Mouse (Mus musculus): ENCODE data around the gene Ccz1. TPM values are rescaled to one million over a fixed set of nuclear protein-coding genes. Genes with fewer than 3 reads are reported as not detected.
A peak's percentile ranks its signal among the peaks of the same experiment; 100 is the strongest.

Gene Ccz1
- polyA plus RNA-seq, 1 experiment from 2014 or later = 33.4 TPM

DNA sequence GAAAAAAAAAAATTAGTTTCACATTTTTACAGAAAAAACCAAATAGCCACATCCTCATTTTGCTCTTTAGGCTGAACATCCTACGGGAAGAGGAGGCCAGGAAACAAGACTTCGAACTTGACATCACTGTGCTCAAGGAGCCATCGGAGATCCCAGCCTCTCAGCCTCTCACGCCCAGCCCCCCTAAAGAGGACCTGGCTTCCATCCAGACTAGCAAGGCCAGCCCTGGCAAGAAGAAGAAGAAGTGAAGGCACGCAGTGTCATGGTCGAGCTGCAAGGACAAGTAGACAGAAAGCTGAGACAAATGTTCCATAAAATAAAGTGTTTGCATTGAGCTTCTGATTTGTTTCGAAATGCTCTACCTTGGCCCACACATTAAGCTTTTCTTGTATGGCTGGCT lies 29.3 kb downstream of the Ccz1 start:
- no peak overlapping the region for H3K9ac ChIP-seq (ENCODE audit: low read depth, low read length)
- H3K4me2 ChIP-seq (ENCODE audit: low read depth, low read length) = no peak overlapping the region
- no peak overlapping the region for H3K4me3 ChIP-seq (ENCODE audit: low read depth, low read length)
- no peaks in the 10 kb centered on the region for H3K27me3 ChIP-seq (ENCODE audit: control insufficient read depth, insufficient read depth, low read depth, low read length)
- no peak overlapping the region for H3K27ac ChIP-seq (ENCODE audit: low read length)
- peaks cover 25% of the 10 kb centered on the region for H3K36me3 ChIP-seq (ENCODE audit: control insufficient read depth, insufficient read depth)
- 83% methylated on average over 7 of the region's 7 CpGs for WGBS (ENCODE audit: insufficient replicate concordance)
- H3K9me3 ChIP-seq (replicated peaks; ENCODE audit: control insufficient read depth, low read length) = no peaks in the 10 kb centered on the region
- no peak for ATAC-seq (ENCODE audit: low read depth)
- H3K4me1 ChIP-seq (ENCODE audit: control insufficient read depth, low read depth, low read length) = no peaks in the 10 kb centered on the region

GRCm38 (mm10) chr5:143982361-143982760 lies 32.3 kb downstream of the Ccz1 start:
- Histone ChIP-seq H3K4me2 (ENCODE audit: low read depth, low read length) (no peak overlapping the region), H3K9ac (ENCODE audit: low read depth, low read length) (no peak overlapping the region), H3K9me3 (replicated peaks; ENCODE audit: control insufficient read depth, low read length) (no peaks in the 10 kb centered on the region), H3K36me3 (ENCODE audit: control insufficient read depth, insufficient read depth) (peaks cover 3% of the 10 kb centered on the region; the same call in 1 of the 2 replicates), H3K27ac (ENCODE audit: low read length) (no peak overlapping the region), H3K27me3 (ENCODE audit: control insufficient read depth, insufficient read depth, low read depth, low read length) (no peaks in the 10 kb centered on the region), H3K4me3 (ENCODE audit: low read depth, low read length) (no peak overlapping the region), H3K4me1 (ENCODE audit: control insufficient read depth, low read depth, low read length) (peaks cover 4% of the 10 kb centered on the region)
- ATAC-seq (ENCODE audit: low read depth) = no peak
- WGBS (ENCODE audit: insufficient replicate concordance) = 62% methylated on average over 2 of the region's 2 CpGs

- H3K27me3 ChIP-seq (ENCODE audit: control insufficient read depth, insufficient read depth, low read depth, low read length) = no peaks in the 10 kb centered on the region
- H3K4me3 ChIP-seq (ENCODE audit: low read depth, low read length) = no peak overlapping the region
- H3K9ac ChIP-seq (ENCODE audit: low read depth, low read length) = no peak overlapping the region
- H3K36me3 ChIP-seq (ENCODE audit: control insufficient read depth, insufficient read depth) = no peaks in the 10 kb centered on the region
- no peak for ATAC-seq (ENCODE audit: low read depth)
- 57% methylated on average over 9 of the region's 9 CpGs for WGBS (ENCODE audit: insufficient replicate concordance)
- H3K4me1 ChIP-seq (ENCODE audit: control insufficient read depth, low read depth, low read length) = peaks cover 19% of the 10 kb centered on the region
- no peak overlapping the region for H3K27ac ChIP-seq (ENCODE audit: low read length)
- H3K9me3 ChIP-seq (replicated peaks; ENCODE audit: control insufficient read depth, low read length) = no peaks in the 10 kb centered on the region
- no peak overlapping the region for H3K4me2 ChIP-seq (ENCODE audit: low read depth, low read length)
These were observed 33.8 kb downstream of the Ccz1 start for GRCm38 (mm10) chr5:143980858-143981257.

- Histone ChIP-seq H3K4me1 (ENCODE audit: control insufficient read depth, low read depth, low read length) (peaks cover 47% of the 10 kb centered on the region), H3K4me2 (ENCODE audit: low read depth, low read length) (peak overlapping the region; percentile 52)
- 48% methylated on average over 16 of the region's 16 CpGs for WGBS (ENCODE audit: insufficient replicate concordance)
These were observed 37.8 kb downstream of the Ccz1 start for GRCm38 (mm10) chr5:143976726-143977431.

DNA sequence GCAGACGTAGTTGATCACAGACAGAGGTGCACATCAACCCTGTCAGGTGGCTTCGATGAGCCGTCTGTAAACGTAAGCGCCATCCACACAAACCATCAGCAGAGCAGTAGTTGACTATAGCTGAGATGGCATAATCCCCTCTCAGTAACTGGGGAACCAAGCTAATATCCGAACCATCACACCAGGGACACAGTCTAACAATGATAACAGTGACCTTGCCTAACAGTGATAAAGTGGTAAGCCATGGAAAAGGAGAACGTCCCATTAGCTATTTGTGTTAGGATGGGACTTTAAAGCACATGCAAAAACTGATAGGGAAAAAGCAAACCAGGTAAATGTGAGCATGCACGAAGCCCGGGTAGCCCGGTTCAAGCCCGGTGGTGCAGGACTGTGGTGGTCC lies 38.4 kb downstream of the Ccz1 start:
- peak; percentile 42 for ATAC-seq (ENCODE audit: low read depth)
- Histone ChIP-seq H3K4me2 (ENCODE audit: low read depth, low read length) (peak overlapping the region; percentile 52), H3K4me3 (ENCODE audit: low read depth, low read length) (peak overlapping the region; percentile 19; the same call in 1 of the 2 replicates), H3K4me1 (ENCODE audit: control insufficient read depth, low read depth, low read length) (peaks cover 47% of the 10 kb centered on the region), H3K27me3 (ENCODE audit: control insufficient read depth, insufficient read depth, low read depth, low read length) (no peaks in the 10 kb centered on the region), H3K36me3 (ENCODE audit: control insufficient read depth, insufficient read depth) (no peaks in the 10 kb centered on the region), H3K9ac (ENCODE audit: low read depth, low read length) (no peak overlapping the region), H3K9me3 (replicated peaks; ENCODE audit: control insufficient read depth, low read length) (no peaks in the 10 kb centered on the region), H3K27ac (ENCODE audit: low read length) (peak overlapping the region; percentile 65)
- 71% methylated on average over 11 of the region's 11 CpGs for WGBS (ENCODE audit: insufficient replicate concordance)

More at GRCm38 (mm10) chr5:143976726-143977431, 37.8 kb downstream of the Ccz1 start:
- H3K4me3 ChIP-seq (ENCODE audit: low read depth, low read length) = peak overlapping the region; percentile 19
- no peaks in the 10 kb centered on the region for H3K9me3 ChIP-seq (replicated peaks; ENCODE audit: control insufficient read depth, low read length)
- no peaks in the 10 kb centered on the region for H3K27me3 ChIP-seq (ENCODE audit: control insufficient read depth, insufficient read depth, low read depth, low read length)
- no peaks in the 10 kb centered on the region for H3K36me3 ChIP-seq (ENCODE audit: control insufficient read depth, insufficient read depth)
- ATAC-seq (ENCODE audit: low read depth) = peak; percentile 93
- H3K9ac ChIP-seq (ENCODE audit: low read depth, low read length) = peak overlapping the region; percentile 40
- peak overlapping the region; percentile 68 for H3K27ac ChIP-seq (ENCODE audit: low read length)

DNA sequence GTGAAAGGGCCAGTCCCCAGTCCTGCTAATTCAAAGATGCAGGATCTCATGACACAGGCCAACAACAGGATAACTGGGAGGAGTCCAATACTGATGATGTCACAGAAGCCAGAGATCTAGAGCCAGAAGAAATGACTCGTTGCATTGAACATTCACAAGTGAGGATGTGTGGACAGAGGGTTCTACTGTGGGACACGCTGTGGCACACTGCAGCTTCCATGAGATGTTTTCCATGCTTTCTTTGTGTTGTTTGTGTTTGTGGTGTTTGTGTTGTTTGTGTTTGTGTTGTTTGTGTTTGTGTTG lies 39.1 kb downstream of the Ccz1 start:
- peak; percentile 9 for ATAC-seq (ENCODE audit: low read depth)
- Histone ChIP-seq H3K4me1 (ENCODE audit: control insufficient read depth, low read depth, low read length) (peaks cover 47% of the 10 kb centered on the region), H3K36me3 (ENCODE audit: control insufficient read depth, insufficient read depth) (no peaks in the 10 kb centered on the region), H3K4me3 (ENCODE audit: low read depth, low read length) (no peak overlapping the region), H3K4me2 (ENCODE audit: low read depth, low read length) (peak overlapping the region; percentile 25; the same call in 1 of the 2 replicates), H3K9ac (ENCODE audit: low read depth, low read length) (no peak overlapping the region), H3K27ac (ENCODE audit: low read length) (peak overlapping the region; percentile 87), H3K9me3 (replicated peaks; ENCODE audit: control insufficient read depth, low read length) (no peaks in the 10 kb centered on the region), H3K27me3 (ENCODE audit: control insufficient read depth, insufficient read depth, low read depth, low read length) (no peaks in the 10 kb centered on the region)
- 34% methylated on average over 2 of the region's 2 CpGs for WGBS (ENCODE audit: insufficient replicate concordance)

GRCm38 (mm10) chr5:143974931-143975630 lies 39.6 kb downstream of the Ccz1 start:
- H3K9ac ChIP-seq (ENCODE audit: low read depth, low read length) = no peak overlapping the region
- H3K4me2 ChIP-seq (ENCODE audit: low read depth, low read length) = peak overlapping the region; percentile 25
- 46% methylated on average over 4 of the region's 4 CpGs for WGBS (ENCODE audit: insufficient replicate concordance)
- peak overlapping the region; percentile 87 for H3K27ac ChIP-seq (ENCODE audit: low read length)
- ATAC-seq (ENCODE audit: low read depth) = peak; percentile 82
- H3K9me3 ChIP-seq (replicated peaks; ENCODE audit: control insufficient read depth, low read length) = no peaks in the 10 kb centered on the region
- H3K36me3 ChIP-seq (ENCODE audit: control insufficient read depth, insufficient read depth) = no peaks in the 10 kb centered on the region
- H3K4me1 ChIP-seq (ENCODE audit: control insufficient read depth, low read depth, low read length) = peaks cover 47% of the 10 kb centered on the region
- H3K4me3 ChIP-seq (ENCODE audit: low read depth, low read length) = no peak overlapping the region
- H3K27me3 ChIP-seq (ENCODE audit: control insufficient read depth, insufficient read depth, low read depth, low read length) = no peaks in the 10 kb centered on the region

- Histone ChIP-seq H3K27me3 (ENCODE audit: control insufficient read depth, insufficient read depth, low read depth, low read length) (no peaks in the 10 kb centered on the region), H3K4me1 (ENCODE audit: control insufficient read depth, low read depth, low read length) (peaks cover 45% of the 10 kb centered on the region), H3K27ac (ENCODE audit: low read length) (no peak overlapping the region), H3K9ac (ENCODE audit: low read depth, low read length) (no peak overlapping the region), H3K36me3 (ENCODE audit: control insufficient read depth, insufficient read depth) (no peaks in the 10 kb centered on the region), H3K9me3 (replicated peaks; ENCODE audit: control insufficient read depth, low read length) (no peaks in the 10 kb centered on the region), H3K4me3 (ENCODE audit: low read depth, low read length) (no peak overlapping the region), H3K4me2 (ENCODE audit: low read depth, low read length) (no peak overlapping the region)
- ATAC-seq (ENCODE audit: low read depth) = no peak
- 11% methylated on average over 3 of the region's 3 CpGs for WGBS (ENCODE audit: insufficient replicate concordance)
These were observed 42.0 kb downstream of the Ccz1 start for GRCm38 (mm10) chr5:143972628-143973027.

DNA sequence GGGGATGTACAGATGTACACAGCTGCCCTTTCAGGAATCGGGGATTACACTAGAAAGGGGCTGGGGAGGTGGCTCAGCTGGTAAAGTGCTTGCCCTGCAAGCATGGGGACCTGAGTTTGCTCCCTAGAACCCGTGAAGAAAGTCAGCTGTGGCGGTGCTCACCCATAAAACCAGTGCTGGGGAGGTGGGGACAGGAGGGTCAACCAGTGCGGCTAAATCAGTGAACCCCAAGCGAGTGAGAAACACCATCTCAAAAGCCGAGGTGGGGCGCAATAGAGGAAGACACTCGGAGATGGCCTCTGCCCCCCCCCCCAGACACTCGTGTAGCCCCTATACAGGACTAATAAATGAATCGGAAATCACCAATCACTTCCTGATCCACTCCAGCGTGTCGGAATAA lies 48.0 kb downstream of the Ccz1 start:
- Histone ChIP-seq H3K36me3 (ENCODE audit: control insufficient read depth, insufficient read depth) (no peaks in the 10 kb centered on the region), H3K9ac (ENCODE audit: low read depth, low read length) (no peak overlapping the region), H3K4me3 (ENCODE audit: low read depth, low read length) (no peak overlapping the region), H3K27ac (ENCODE audit: low read length) (no peak overlapping the region), H3K27me3 (ENCODE audit: control insufficient read depth, insufficient read depth, low read depth, low read length) (no peaks in the 10 kb centered on the region), H3K4me2 (ENCODE audit: low read depth, low read length) (no peak overlapping the region), H3K9me3 (replicated peaks; ENCODE audit: control insufficient read depth, low read length) (no peaks in the 10 kb centered on the region), H3K4me1 (ENCODE audit: control insufficient read depth, low read depth, low read length) (no peaks in the 10 kb centered on the region)
- no peak for ATAC-seq (ENCODE audit: low read depth)
- 73% methylated on average over 12 of the region's 12 CpGs for WGBS (ENCODE audit: insufficient replicate concordance)

Data from liver, embryonic 16.5 days (tissue).